Mouse (Mus musculus) right cerebral cortex, postnatal 36 days (tissue): ENCODE measurements around the gene Sufu.

Experiments used
- DNase-seq, 2 experiments: peaks; one replicate each; pipeline ENCODE4 v3.0.0; 2022; ENCODE audit warnings: low spot score in 2 of 2, mixed read lengths in 1 of 2

The Sufu gene

GRCm38 (mm10) chr19:46396686-46397435, at the start of gene Sufu:
TSS of gene Sufu (plus strand) at chr19:46396896.
- DNase-seq, result peak; percentile 98

- no peak for DNase-seq
These were observed 49.5 kb upstream of the Sufu start for GRCm38 (mm10) chr19:46347146-46347545.

GRCm38 (mm10) chr19:46347936-46348668, 48.6 kb upstream of the Sufu start:
- DNase-seq, result no peak

GRCm38 (mm10) chr19:46348761-46349458, 47.8 kb upstream of the Sufu start:
- DNase-seq, result peak; percentile 92 to 95

GRCm38 (mm10) chr19:46349550-46349949, 47.1 kb upstream of the Sufu start:
- no peak for DNase-seq

GRCm38 (mm10) chr19:46350168-46350932, 46.3 kb upstream of the Sufu start, which contains the start of gene 2310034G01Rik:
TSS of gene 2310034G01Rik (minus strand) at chr19:46350302.
- no peak for DNase-seq

- peak; percentile 87 to 90 for DNase-seq
These were observed 40.0 kb upstream of the Sufu start for GRCm38 (mm10) chr19:46356701-46357138.

GRCm38 (mm10) chr19:46357344-46358280, 39.1 kb upstream of the Sufu start:
- DNase-seq, result no peak

GRCm38 (mm10) chr19:46358381-46358780, 38.3 kb upstream of the Sufu start:
- DNase-seq, result no peak

- DNase-seq, result no peak
These were observed 34.6 kb upstream of the Sufu start for GRCm38 (mm10) chr19:46362104-46362503.

- DNase-seq, result no peak
These were observed 33.2 kb upstream of the Sufu start for GRCm38 (mm10) chr19:46363294-46364009.

- DNase-seq, result peak; percentile 50 to 66
These were observed 28.7 kb upstream of the Sufu start for GRCm38 (mm10) chr19:46367798-46368590.

- peak; percentile 47 to 54 for DNase-seq
These were observed 27.5 kb upstream of the Sufu start for GRCm38 (mm10) chr19:46369204-46369603.

- DNase-seq, result no peak
These were observed 22.1 kb upstream of the Sufu start for GRCm38 (mm10) chr19:46374477-46375088.

GRCm38 (mm10) chr19:46375489-46375888, 21.2 kb upstream of the Sufu start:
- no peak for DNase-seq

- no peak for DNase-seq
These were observed 20.8 kb upstream of the Sufu start for GRCm38 (mm10) chr19:46375891-46376290.

GRCm38 (mm10) chr19:46382275-46382674, 14.4 kb upstream of the Sufu start:
- DNase-seq, result no peak

- DNase-seq, result no peak
These were observed 6.8 kb upstream of the Sufu start for GRCm38 (mm10) chr19:46389872-46390271.
